Mouse (Mus musculus) adrenal gland, postnatal 10 days (tissue): ENCODE results near the gene Sh3pxd2a. TPM values are rescaled to one million over a fixed set of nuclear protein-coding genes. Genes with fewer than 3 reads are reported as not detected.

Experiments used
- DNase-seq: peaks from one replicate; pipeline ENCODE4 v3.0.0; 2021; ENCODE audit warnings: mixed read lengths
- total RNA-seq, 2 experiments: library from RNA; stranded (reverse); gene quantifications; 2 replicates each; pipeline ENCODE4 v1.2.3; 2021

The Sh3pxd2a gene
- total RNA-seq, 2 experiments from 2014 or later = 138 to 164 TPM

- DNase-seq = no peak
These were observed 24.3 kb downstream of the Sh3pxd2a start for GRCm38 (mm10) chr19:47439726-47440434.

GRCm38 (mm10) chr19:47438445-47438844, 25.8 kb downstream of the Sh3pxd2a start:
- peak; percentile 84 for DNase-seq

GRCm38 (mm10) chr19:47437040-47437439, 27.2 kb downstream of the Sh3pxd2a start:
- no peak for DNase-seq

- DNase-seq = peak; percentile 85
These were observed 28.0 kb downstream of the Sh3pxd2a start for GRCm38 (mm10) chr19:47436236-47436635.

DNA sequence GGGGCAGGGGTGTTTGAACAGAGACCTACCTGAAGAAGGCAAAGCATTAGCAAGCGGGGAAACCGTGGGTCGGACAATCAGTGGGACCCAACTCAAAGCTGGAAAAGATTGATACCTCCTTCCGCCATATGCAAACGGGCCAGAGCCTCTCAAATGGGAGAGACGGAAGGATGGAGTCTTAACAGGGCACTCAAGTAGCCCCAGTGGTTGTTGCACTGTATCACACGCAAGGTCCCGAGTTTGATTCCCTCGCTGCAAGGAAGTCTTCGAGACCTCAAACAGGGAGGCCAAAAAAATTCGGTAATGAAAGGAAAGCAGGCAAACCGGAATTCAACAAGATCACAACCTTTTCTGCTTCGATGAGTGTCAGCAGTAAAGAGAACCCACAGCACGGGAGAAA, 29.5 kb downstream of the Sh3pxd2a start:
- no peak for DNase-seq

DNA sequence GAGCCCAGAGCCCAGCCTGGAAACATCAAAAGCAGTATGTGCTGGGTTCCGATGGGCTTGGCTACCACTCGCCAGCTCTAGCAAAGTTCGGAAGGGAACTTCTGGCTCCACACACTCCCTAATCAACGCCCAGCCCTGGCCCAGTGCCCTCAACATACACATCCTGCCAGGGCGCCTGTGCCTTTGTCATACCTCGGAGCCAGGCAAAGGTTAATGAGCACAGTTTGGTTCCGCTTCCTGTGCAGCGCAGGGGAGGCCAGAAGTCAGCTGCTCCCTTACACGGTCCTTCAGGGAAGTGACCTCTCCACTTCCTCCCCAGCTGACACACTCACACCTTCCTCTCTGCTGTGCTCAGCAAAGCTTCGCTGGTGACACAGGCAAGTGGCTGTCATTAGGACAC, 31.9 kb downstream of the Sh3pxd2a start:
- peak; percentile 73 for DNase-seq

- no peak for DNase-seq
These were observed 32.8 kb downstream of the Sh3pxd2a start for GRCm38 (mm10) chr19:47431189-47431931.

GRCm38 (mm10) chr19:47430160-47430559, 34.0 kb downstream of the Sh3pxd2a start:
- DNase-seq = no peak

- DNase-seq = peak; percentile 74
These were observed 35.0 kb downstream of the Sh3pxd2a start for GRCm38 (mm10) chr19:47429245-47429644.

- DNase-seq = no peak
These were observed 35.4 kb downstream of the Sh3pxd2a start for GRCm38 (mm10) chr19:47428794-47429193.

DNA sequence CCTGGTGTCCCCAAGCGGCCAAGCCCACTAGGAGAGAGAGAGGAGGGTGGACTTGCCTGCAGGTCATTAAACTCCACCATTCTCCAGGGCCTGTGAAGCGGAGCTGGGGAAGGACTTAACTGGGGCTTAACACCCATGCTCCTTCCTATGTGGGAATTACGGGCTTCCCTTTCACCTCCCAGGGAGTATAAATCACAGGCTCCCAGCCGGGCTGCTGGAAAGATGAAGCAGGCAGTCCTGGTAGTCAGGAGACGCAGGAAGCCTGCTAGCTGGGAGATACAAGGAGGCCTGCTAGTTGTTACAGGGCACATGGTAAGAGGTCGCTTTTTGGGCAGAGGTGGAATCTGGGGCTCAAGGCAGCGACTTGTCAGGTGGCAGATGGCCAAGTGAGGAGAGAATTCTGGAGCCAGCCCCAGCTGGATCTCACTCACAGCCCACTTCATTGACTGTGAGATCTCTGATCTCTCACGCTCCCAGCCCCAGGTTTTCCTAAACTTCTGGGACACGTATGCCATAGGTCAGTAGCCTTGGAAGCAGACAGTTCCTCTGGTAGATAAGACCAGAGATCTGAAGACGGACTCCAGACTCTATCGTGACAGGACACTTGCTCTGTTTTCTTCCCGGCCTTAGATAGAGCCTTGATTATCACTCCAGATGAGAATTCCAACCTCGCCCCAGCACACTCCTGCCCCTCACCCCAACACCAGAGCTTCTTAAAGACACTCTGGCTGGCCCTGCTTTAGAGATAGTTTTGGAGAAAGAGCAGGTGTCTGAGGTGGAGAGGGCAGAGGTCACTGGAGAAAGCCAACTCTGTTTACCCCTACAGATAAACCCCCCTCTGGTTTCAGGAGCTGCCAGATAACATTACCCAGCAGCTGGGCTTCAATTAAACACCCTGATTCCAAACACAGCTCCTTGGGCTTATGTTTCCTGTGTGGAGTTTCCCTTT, 36.1 kb downstream of the Sh3pxd2a start:
- DNase-seq = no peak

DNA sequence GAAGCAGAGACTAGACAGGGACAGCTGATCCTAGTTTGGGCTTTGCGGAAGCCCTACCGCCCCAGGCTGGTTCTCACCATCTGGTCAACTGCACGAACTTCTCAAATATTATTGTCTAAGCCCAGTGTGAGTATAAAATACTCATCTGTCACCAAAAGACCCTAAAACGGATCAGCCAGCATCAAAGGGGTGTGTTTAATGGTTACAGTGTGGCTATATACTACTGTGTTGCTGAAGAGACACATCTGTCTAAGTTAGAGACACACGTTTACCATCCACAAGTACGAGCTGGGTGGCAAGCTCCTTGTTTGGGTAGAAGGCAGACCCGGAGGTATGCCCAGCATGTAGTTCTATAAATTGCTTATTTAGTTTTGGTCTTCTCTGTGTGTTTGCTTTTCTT, 40.6 kb downstream of the Sh3pxd2a start:
- DNase-seq = no peak

DNA sequence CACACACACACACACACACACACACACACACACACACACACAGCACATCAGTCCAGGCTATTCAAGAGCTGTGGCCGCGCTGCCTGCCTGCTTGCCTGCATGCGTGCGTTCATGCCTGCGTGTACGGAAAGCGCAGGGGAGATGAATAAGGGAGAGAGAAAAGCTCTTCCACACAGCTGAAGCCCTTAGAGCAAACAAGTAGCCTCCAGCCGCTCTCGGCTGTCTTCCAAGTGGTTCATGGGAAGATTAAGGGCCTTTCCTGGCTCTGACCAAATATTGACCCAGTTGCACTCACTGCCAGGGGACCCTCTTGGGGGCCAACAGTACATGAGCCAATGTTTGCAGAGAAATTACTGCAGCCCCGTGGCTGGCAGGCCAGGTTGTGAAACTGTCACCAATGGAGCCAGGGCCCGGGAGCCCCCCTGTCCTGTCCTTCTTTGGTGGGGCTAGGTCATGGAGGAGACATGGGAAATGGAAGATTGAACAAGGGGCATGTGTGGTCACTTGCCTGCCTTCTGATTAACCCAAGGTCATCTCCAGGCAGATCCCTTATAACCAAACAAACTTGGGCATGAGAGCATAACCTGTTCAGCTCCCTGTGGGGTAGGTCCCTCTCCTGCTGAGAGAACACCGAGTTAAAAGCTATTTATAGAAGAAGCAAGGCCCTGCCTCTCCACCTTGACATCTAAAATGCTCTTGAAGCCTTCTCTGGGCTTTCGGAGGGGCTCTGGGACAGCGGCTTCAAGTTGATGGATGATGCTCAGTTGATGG, 42.9 kb downstream of the Sh3pxd2a start:
- peak; percentile 48 for DNase-seq

- no peak for DNase-seq
These were observed 43.7 kb downstream of the Sh3pxd2a start for GRCm38 (mm10) chr19:47420539-47420938.

DNA sequence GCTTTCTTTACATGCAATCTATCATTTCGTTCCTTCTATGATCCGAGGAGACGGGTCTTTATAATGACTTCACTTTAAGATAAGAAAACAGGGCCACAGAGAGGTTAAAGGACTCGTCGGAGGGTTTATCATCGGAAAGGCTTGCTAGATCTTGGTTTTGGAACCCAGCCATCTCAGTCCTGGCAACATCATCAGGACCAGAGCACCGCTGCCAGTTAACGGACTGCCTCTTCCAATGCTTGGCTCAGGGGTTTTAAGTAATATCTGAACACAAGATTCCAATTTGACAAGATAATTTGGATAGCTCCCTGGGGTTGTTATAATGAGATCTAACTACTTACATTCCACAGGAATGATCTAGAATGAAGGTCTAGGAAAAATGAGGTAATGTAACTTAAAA, 45.0 kb downstream of the Sh3pxd2a start:
- DNase-seq = peak; percentile 58

- DNase-seq = peak; percentile 50
These were observed 48.0 kb downstream of the Sh3pxd2a start for GRCm38 (mm10) chr19:47416161-47416560.

DNA sequence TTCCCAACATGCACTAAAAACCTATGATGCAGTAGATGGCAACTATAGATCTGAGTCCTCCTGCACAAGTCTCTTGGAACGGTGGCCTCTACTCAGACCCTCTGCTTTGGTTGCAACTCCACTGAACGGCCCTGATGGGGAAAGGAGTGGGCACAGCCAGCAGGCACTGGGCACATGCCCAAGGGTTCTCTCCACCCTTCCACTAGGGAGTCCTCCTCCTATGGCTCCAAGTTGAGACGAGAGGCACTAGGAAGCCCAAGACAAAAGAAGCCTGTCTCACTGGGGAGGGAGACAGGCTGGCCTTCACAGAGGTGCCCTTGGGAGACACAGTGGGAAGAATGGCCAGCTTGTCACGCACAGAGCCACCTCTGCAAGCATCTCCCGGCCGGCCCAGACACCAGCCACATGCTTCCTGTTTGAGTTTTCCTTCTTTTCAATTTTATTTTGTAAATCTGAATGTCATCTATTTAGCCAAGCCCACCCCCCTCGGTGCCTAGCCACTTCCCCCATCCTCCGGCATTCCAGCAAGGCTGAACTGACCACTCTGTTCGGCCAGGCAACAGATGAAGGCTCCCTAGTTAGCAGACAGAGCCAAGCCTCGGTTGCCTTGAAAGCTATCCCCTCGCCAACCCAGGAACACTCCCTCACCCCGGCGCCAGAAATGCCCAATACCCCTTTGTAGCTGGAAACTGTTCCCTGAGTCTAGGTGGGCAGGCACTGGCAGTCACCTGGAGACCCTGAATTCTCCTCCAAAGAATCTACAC, 49.9 kb downstream of the Sh3pxd2a start:
- DNase-seq = no peak

DNA sequence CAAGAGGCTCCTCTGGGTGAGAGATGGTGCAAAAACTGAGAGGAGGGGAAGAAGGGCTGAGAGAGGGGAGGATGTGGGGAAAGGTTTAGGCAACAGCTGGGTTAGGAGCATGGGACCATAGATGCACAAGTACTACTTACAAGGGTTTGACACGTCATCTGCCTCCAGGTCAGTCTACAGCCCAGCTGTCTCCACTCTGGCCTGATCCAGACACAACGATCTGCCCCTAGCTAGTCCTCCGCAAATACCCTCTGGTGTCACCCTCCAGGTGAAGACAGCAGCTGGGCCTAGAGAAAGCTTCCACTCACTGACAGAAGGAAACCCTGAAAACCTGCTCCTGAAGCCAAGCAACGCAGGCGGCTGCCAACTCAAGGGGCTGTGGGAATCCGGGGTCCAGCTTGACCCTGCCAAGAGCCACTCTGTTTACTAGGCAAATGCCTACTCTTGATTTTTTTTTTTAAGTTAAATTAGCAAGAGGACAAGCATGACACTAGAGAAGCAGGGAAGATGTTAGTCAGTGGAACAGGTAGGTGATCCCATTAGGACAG, 50.7 kb downstream of the Sh3pxd2a start:
- no peak for DNase-seq

GRCm38 (mm10) chr19:47412566-47413248, 51.5 kb downstream of the Sh3pxd2a start:
- no peak for DNase-seq

DNA sequence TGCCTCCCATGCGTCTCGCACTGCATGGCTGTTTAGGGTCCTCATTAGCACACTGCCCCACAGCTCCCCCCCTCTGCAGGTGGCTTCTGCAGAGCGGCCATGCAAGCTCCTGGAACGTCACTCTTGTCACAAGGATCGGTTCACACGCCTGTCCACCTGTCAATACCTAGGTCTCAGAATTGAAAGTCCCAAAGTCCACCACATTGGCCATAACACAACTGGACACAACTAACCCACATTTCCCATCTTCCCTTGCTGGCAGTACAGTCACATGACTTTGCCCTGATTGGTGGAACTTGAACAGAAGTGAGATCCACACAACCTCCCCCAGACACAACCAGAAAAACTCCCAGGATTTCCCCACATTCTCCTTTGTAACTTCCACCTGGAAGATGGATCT, 53.9 kb downstream of the Sh3pxd2a start:
- no peak for DNase-seq
